ENCODE assay signal across 21 mouse cellular contexts in the genomic region with DNA sequence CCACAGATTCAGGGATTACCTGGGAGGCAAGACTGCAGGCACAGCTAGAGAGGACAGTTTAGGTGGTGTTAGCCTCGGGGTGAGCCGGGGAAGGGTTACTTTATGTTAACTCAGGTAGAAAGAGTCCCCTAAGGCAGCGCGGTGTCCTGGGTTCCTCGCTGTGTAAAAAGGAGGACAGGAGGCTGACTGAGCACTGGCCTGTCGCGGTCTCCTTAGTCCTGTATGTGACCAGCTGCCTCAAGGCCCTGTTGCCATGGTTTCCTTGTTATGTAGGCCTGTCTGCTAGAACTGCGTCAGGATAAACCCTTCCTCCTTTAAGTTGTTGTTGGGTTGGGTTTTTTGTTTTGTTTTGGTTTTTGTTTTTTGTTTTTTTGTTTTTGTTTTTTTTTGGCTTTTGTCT.
DNase-seq lines count a peak whose midpoint lies in the region; ATAC-seq and TF ChIP-seq lines count a peak whose summit lies in the region.
"Had no signal": no experiment of that assay in that cellular context is flagged by ENCODE, and none has a peak within 500 bp of the region (broad histone marks: within the 10 kb centered on the region; RNA-seq: fewer than 3 reads in every experiment).

No protein-coding gene starts in this region.

- TF ChIP-seq CTCF in E14TG2a.4 (conservative IDR thresholded peaks at IDR 0.05; ENCODE audit: low read length) = no peak

- H3K36me3 ChIP-seq in heart, embryonic 10.5 days = no peaks in the 10 kb centered on the region
- no peaks in the 10 kb centered on the region for H3K36me3 ChIP-seq in E14TG2a.4 (ENCODE audit: insufficient read depth, low read length)
- no peaks in the 10 kb centered on the region for H3K36me3 ChIP-seq in midbrain, embryonic 13.5 days
- H3K36me3 ChIP-seq: heart, embryonic 13.5 days; limb, embryonic 13.5 days; stomach, embryonic 15.5 days had no signal

- no peaks in the 10 kb centered on the region for H3K27me3 ChIP-seq in heart, embryonic 10.5 days (ENCODE audit: insufficient read depth, poor library complexity, severe bottlenecking)
- no peaks in the 10 kb centered on the region for H3K27me3 ChIP-seq in E14TG2a.4 (ENCODE audit: insufficient read depth, low read length)
- H3K27me3 ChIP-seq in midbrain, embryonic 13.5 days = no peaks in the 10 kb centered on the region
- H3K27me3 ChIP-seq: heart, embryonic 13.5 days; limb, embryonic 13.5 days; stomach, embryonic 15.5 days had no signal

- H3K4me1 ChIP-seq in heart, embryonic 10.5 days = 0 out of 2 replicates have a peak, but pooled peaks cover 6% of the 10 kb centered on the region
- peaks cover 68% of the 10 kb centered on the region for H3K4me1 ChIP-seq in E14TG2a.4 (replicated peaks; ENCODE audit: low read depth, low read length)
- peaks cover 21% of the 10 kb centered on the region for H3K4me1 ChIP-seq in midbrain, embryonic 13.5 days (replicated peaks)

- ATAC-seq in midbrain, embryonic 13.5 days = peak; percentile 41; the same call in 1 of the 2 replicates
- ATAC-seq: forebrain, embryonic 16.5 days; hindbrain, embryonic 16.5 days; intestine, postnatal 0 days had no signal

- peak; percentile 86 for DNase-seq in heart, adult 11 months
- no peak for DNase-seq in heart, embryonic 10.5 days (ENCODE audit: low spot score)
- peak; percentile 54 for DNase-seq in embryo, embryonic 10.5 days (ENCODE audit: low spot score)
- DNase-seq in urinary bladder, adult 2 months (ENCODE audit: low spot score) = no peak
- no peak for DNase-seq in frontal cortex, postnatal 10 days (ENCODE audit: low spot score in 2 of 2)
- DNase-seq in urinary bladder, postnatal 25 days (ENCODE audit: low spot score) = no peak
- DNase-seq: adrenal gland, adult 8-10 months; B cell, adult 2 months; cerebellum, adult 9-11 months; thymus, adult 18-20 months; thymus, postnatal 4 days had no signal

- WGBS in heart, embryonic 10.5 days = 64% methylated on average over 8 of the region's 8 CpGs
- WGBS in midbrain, embryonic 13.5 days = 30% methylated on average over 8 of the region's 8 CpGs

- H3K9ac ChIP-seq in midbrain, embryonic 13.5 days (replicated peaks) = no peak overlapping the region
- H3K9ac ChIP-seq: heart, embryonic 13.5 days; limb, embryonic 13.5 days; liver, embryonic 14.5 days; stomach, embryonic 15.5 days had no signal

- H3K4me3 ChIP-seq in heart, embryonic 10.5 days = no peak overlapping the region
- peak overlapping the region; percentile 17; the same call in 1 of the 2 replicates for H3K4me3 ChIP-seq in E14TG2a.4 (replicated peaks; ENCODE audit: low read length)
- no peak overlapping the region for H3K4me3 ChIP-seq in midbrain, embryonic 13.5 days (replicated peaks)
- H3K4me3 ChIP-seq: heart, embryonic 13.5 days; limb, embryonic 13.5 days; myocyte; stomach, embryonic 15.5 days had no signal

- H3K4me2 ChIP-seq in midbrain, embryonic 13.5 days (replicated peaks) = no peak overlapping the region
- H3K4me2 ChIP-seq: heart, embryonic 13.5 days; limb, embryonic 13.5 days; stomach, embryonic 15.5 days had no signal

- no peaks in the 10 kb centered on the region for H3K9me3 ChIP-seq in heart, embryonic 10.5 days
- peaks cover 6% of the 10 kb centered on the region for H3K9me3 ChIP-seq in E14TG2a.4 (ENCODE audit: low read length)
- H3K9me3 ChIP-seq in midbrain, embryonic 13.5 days = no peaks in the 10 kb centered on the region
- H3K9me3 ChIP-seq: heart, embryonic 13.5 days; limb, embryonic 13.5 days; stomach, embryonic 15.5 days had no signal

- no peak overlapping the region for H3K27ac ChIP-seq in heart, embryonic 10.5 days
- H3K27ac ChIP-seq in midbrain, embryonic 13.5 days = no peak overlapping the region
- H3K27ac ChIP-seq: heart, embryonic 13.5 days; limb, embryonic 13.5 days; liver, embryonic 14.5 days; stomach, embryonic 15.5 days had no signal

Comparison
In these comparisons a context has a peak if more than half of its experiments do, and no peak if none do; other contexts are left out.
1. DNase-seq: peak in heart, adult 11 months (single experiment) and embryo, embryonic 10.5 days (single experiment); none in heart, embryonic 10.5 days (single experiment), urinary bladder, adult 2 months (single experiment), frontal cortex, postnatal 10 days (0 of 2) and urinary bladder, postnatal 25 days (single experiment).